Mouse (Mus musculus) G1E (cell line): ENCODE results near the gene Plekha7. TPM values are rescaled to one million over a fixed set of nuclear protein-coding genes. Genes with fewer than 3 reads are reported as not detected.

Source experiments
- ATAC-seq: 2 replicates; pipeline ENCODE4 v1.8.0; 2016; ENCODE audit warnings: mild to moderate bottlenecking; ENCODE audit not compliant: insufficient number of reproducible peaks, poor library complexity, low FRiP score, severe bottlenecking; ENCODE audit errors: extremely low read depth
- DNase-seq: peaks from one replicate; pipeline ENCODE4 v3.0.0; 2012; ENCODE audit warnings: low spot score
- H3K27me3 ChIP-seq: 2 replicates; pipeline ENCODE4 v1.6.1; 2012; ENCODE audit warnings: mild to moderate bottlenecking, low read length, inconsistent platforms; ENCODE audit not compliant: insufficient read depth
- H3K36me3 ChIP-seq: replicated peaks from 2 replicates; pipeline ENCODE3; 2012; ENCODE audit warnings: mild to moderate bottlenecking, inconsistent platforms
- H3K4me1 ChIP-seq: 2 replicates; pipeline ENCODE4 v1.6.1; 2012; ENCODE audit warnings: low read depth, low read length, inconsistent platforms, mixed read lengths; ENCODE audit not compliant: insufficient read depth
- H3K4me3 ChIP-seq: 2 replicates; pipeline ENCODE4 v1.5.1; 2012; ENCODE audit warnings: low read depth, mild to moderate bottlenecking, inconsistent platforms, low read length, moderate library complexity, mixed read lengths
- H3K9me3 ChIP-seq: replicated peaks from 2 replicates; pipeline ENCODE4 v1.6.1; 2012; ENCODE audit warnings: inconsistent platforms
- CTCF ChIP-seq: IDR thresholded peaks from 2 replicates; pipeline ENCODE4 v1.5.1; 2012; ENCODE audit warnings: low read depth, low read length, inconsistent platforms, mixed read lengths
- GATA1 ChIP-seq: IDR thresholded peaks from 2 replicates; pipeline ENCODE4 v1.6.1; 2012; ENCODE audit warnings: borderline replicate concordance, low read length, inconsistent platforms, mixed read lengths
- GATA2 ChIP-seq: IDR thresholded peaks from 2 replicates; pipeline ENCODE4 v1.6.1; 2012; ENCODE audit warnings: low read depth, low read length, inconsistent platforms, borderline replicate concordance
- POLR2AphosphoS5 ChIP-seq: IDR thresholded peaks from 2 replicates; pipeline ENCODE4 v1.6.1; 2012; ENCODE audit warnings: low read depth, low read length, inconsistent platforms; ENCODE audit not compliant: insufficient replicate concordance
- TAL1 ChIP-seq: conservative IDR thresholded peaks from 2 replicates; pipeline ENCODE4 v1.6.1; 2012; ENCODE audit warnings: low read depth, low read length, inconsistent platforms, mixed read lengths
- polyA plus RNA-seq: library from polyadenylated mRNA; stranded (reverse); fragments of >175 nt; gene quantifications from 2 replicates; pipeline ENCODE4 v1.2.3, GENCODE M21; 2012
- total RNA-seq, 2 experiments: library from RNA; stranded (forward) in 1 of 2; stranded (reverse) in 1 of 2; fragments of 200-1000 nt in 1 of 2; fragments of >200 nt in 1 of 2; fragmentation: Nextera tagmentation in 1 of 2; gene quantifications; 2 replicates each; pipeline ENCODE4 v1.2.3; 2014 to 2017

The Plekha7 gene
- total and polyA plus RNA-seq, 3 experiments = 10.1 to 33.4 (median 18.5) TPM

DNA sequence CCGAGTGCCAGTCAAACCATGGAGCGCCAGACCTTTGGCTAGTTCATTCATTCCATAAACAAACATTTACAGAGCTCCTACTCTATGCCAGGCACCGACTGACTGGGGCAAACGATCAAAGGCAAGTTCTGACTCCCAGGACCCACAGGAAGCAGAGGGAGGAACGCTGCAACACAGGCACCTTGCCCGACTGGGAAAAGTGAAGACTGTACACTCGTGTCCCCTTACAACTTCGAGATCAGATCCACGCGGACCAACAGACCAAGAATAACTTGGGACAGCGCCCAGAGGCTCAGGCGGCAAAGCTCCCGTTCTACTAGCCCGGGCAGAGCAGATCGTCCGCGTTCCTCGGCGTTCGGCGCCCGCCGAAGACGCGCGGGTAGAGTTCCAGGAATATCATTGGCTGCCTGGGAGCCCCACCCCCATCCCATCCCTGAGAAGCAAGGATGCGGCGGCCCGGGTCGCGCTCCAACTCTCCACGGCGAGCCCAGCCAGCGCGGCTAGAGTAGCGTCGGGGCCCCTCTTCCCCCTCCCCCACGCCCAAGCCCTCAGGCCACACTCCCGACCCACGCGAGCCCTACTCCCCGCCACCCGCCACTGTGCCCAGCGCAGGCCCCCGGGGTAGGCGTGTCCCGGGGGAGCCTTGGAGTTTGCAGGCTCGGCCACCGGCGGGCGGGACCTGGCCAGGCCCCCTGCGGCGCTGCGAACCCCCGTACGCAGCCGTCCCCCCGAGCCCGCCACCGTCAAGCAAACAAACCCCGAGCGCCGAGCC, 891 bp downstream of the Plekha7 start:
- Histone ChIP-seq H3K9me3 (no peaks in the 10 kb centered on the region), H3K4me1 (peaks cover 33% of the 10 kb centered on the region), H3K36me3 (peaks cover 25% of the 10 kb centered on the region), H3K27me3 (no peaks in the 10 kb centered on the region), H3K4me3 (peak overlapping the region; percentile 99)
- ATAC-seq (peak; percentile 68), DNase-seq (peak; percentile 71)
- no peak for TF ChIP-seq CTCF
- no peak for TF ChIP-seq POLR2AphosphoS5
- TF ChIP-seq TAL1 = no peak
- TF ChIP-seq GATA2 = no peak
- no peak for TF ChIP-seq GATA1

DNA sequence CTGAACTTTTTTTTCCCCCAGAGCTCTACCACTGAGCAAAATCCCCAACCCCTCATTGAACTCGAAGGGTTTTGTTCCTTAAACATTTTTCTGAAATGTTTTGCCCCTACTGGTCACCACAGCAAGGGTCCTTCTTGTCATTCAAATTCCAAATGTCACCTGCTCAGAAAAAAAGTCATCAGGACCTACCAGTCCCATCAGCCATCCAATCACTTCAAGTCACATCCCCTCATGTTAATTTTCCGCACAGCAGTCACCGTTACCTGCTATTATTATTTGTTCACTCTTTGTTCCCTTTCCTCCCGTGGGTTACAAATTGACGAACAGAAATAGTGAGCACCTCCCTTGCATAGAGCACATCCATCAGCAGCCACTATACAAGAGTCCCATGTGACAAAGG, 1.6 kb downstream of the Plekha7 start:
- ATAC-seq (no peak), DNase-seq (no peak)
- Histone ChIP-seq H3K4me3 (peak overlapping the region; percentile 99; the same call in 1 of the 2 replicates), H3K27me3 (no peaks in the 10 kb centered on the region), H3K36me3 (peaks cover 30% of the 10 kb centered on the region), H3K4me1 (peaks cover 38% of the 10 kb centered on the region), H3K9me3 (no peaks in the 10 kb centered on the region)
- TF ChIP-seq GATA2 = no peak
- no peak for TF ChIP-seq POLR2AphosphoS5
- TF ChIP-seq TAL1 = no peak

DNA sequence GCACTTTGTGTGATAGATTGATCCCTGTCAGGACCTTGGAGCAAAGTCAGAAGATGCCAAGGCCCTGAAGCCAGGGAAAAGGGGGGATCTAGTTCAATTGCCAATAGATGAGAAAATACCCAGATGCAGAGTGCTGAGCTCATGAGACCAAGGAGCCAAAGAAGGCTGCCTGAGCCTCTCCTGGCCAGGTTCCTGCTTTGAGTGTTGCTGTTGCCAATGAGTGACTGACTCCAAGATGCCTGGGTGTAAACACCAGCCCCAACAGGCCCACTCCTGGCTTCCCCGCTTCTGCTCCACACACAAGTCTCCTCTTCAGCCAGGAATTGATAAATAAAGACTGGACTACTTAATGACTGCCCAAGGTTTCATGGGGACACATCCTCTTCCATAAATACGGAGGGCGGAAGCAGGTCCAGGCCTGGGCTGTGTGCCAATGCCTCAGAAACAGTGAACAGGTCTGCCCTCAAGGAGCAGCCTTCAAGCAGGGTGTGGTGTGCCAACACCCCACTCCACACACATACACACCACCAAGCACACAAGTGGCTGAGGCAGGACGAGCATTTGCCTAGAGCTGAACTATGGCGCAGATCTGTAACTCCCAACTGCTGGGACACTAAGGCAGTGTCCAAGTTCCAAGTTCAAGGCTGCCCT, 6.4 kb downstream of the Plekha7 start:
- Histone ChIP-seq H3K4me3 (no peak overlapping the region), H3K36me3 (peaks cover 55% of the 10 kb centered on the region), H3K27me3 (no peaks in the 10 kb centered on the region), H3K4me1 (peaks cover 26% of the 10 kb centered on the region), H3K9me3 (no peaks in the 10 kb centered on the region)
- no peak for DNase-seq
- TF ChIP-seq GATA2 (no peak), POLR2AphosphoS5 (no peak), CTCF (no peak), TAL1 (no peak), GATA1 (no peak)
- ATAC-seq = no peak

DNA sequence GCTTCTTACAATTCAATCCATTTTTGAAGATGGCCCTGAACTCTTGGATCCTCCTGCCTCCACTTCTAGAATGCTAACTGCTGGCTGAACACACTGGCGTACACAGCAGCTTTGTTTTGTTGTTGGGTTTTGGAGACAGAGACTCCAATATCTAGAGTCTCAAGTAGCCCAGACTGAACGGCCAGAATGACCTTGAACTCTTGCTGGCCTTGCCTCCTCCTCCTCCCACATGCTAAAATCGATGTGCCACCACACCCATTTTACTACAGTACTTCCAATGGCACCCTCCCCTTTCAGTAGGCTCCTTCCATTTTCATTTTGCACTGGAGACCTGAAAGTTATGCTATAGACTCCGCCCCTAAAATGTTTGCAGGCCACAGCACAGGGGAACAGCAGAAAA, 7.0 kb downstream of the Plekha7 start:
- ATAC-seq = no peak
- DNase-seq = no peak
- H3K36me3 ChIP-seq = peaks cover 54% of the 10 kb centered on the region
- H3K27me3 ChIP-seq = no peaks in the 10 kb centered on the region
- peaks cover 20% of the 10 kb centered on the region for H3K4me1 ChIP-seq
- no peaks in the 10 kb centered on the region for H3K9me3 ChIP-seq
- H3K4me3 ChIP-seq = no peak overlapping the region
- no peak for TF ChIP-seq TAL1
- no peak for TF ChIP-seq GATA2
- no peak for TF ChIP-seq CTCF
- TF ChIP-seq GATA1 = no peak
- TF ChIP-seq POLR2AphosphoS5 = no peak

DNA sequence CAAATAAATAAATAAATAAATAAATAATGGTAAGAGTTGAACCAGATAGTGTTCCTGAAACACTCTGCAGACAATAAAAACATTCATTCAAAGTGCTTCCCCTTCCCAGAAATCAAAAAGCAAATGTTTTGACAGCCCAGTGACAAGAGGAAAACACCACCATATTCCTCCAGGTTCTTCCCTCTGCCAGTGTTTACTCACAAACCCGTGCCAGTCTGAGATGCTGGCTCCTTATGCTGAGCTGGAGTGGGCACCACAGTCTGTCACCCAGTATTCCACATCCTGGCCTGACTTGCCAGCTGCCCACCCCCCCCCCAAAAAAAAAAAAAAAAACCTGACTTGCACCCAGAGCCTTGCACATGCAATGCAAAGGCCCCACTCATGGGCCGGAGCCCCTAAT, 9.3 kb downstream of the Plekha7 start:
- TF ChIP-seq GATA2 (no peak), TAL1 (no peak), CTCF (no peak), POLR2AphosphoS5 (no peak), GATA1 (no peak)
- peaks cover 57% of the 10 kb centered on the region for H3K36me3 ChIP-seq
- ATAC-seq (no peak), DNase-seq (no peak)
- H3K4me1 ChIP-seq = peaks cover 32% of the 10 kb centered on the region
- H3K9me3 ChIP-seq = no peaks in the 10 kb centered on the region
- no peaks in the 10 kb centered on the region for H3K27me3 ChIP-seq
- H3K4me3 ChIP-seq = no peak overlapping the region

DNA sequence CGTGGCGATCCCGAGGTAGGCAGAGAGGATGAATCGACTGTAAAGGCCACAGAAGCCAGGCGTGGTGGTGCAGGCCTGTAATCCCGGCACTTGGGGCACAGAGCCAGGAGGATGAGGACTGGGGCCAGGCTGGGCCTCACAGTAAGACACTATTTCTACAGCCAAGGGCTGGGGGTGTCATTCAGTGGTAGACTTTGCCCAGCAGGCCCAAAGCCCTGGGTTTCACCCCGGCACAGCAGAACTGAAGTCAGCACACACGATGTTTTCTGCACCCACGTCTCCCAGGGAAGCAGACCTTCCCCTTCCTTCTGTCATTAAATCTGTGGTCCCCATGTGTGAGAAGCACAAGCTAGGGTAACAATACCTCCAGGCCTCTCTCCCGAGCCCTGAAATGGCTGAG, 9.8 kb downstream of the Plekha7 start:
- H3K36me3 ChIP-seq = peaks cover 56% of the 10 kb centered on the region
- no peaks in the 10 kb centered on the region for H3K27me3 ChIP-seq
- DNase-seq (no peak), ATAC-seq (no peak)
- H3K4me1 ChIP-seq = peaks cover 30% of the 10 kb centered on the region
- H3K9me3 ChIP-seq = no peaks in the 10 kb centered on the region
- TF ChIP-seq CTCF (no peak), POLR2AphosphoS5 (no peak), GATA1 (no peak), GATA2 (no peak), TAL1 (no peak)
- no peak overlapping the region for H3K4me3 ChIP-seq
